Mouse (Mus musculus) MEL (cell line): ENCODE measurements around the gene Syndig1l.

Source experiments
- BHLHE40 ChIP-seq: IDR thresholded peaks from 2 replicates; pipeline ENCODE4 v1.6.1; 2012; ENCODE audit warnings: low read depth, mild to moderate bottlenecking, inconsistent platforms, low read length, improper control_type of control experiment, borderline replicate concordance
- POLR2A ChIP-seq, 2 experiments: IDR thresholded peaks; 2 replicates each; pipeline ENCODE4 v1.6.1; 2011 to 2012; ENCODE audit warnings: low read length in 2 of 2, mild to moderate bottlenecking in 2 of 2, control low read depth in 1 of 2, improper control_type of control experiment in 1 of 2, low read depth in 1 of 2, moderate library complexity in 1 of 2; ENCODE audit not compliant: control insufficient read depth in 1 of 2, insufficient read depth in 1 of 2, poor library complexity in 1 of 2

DNA sequence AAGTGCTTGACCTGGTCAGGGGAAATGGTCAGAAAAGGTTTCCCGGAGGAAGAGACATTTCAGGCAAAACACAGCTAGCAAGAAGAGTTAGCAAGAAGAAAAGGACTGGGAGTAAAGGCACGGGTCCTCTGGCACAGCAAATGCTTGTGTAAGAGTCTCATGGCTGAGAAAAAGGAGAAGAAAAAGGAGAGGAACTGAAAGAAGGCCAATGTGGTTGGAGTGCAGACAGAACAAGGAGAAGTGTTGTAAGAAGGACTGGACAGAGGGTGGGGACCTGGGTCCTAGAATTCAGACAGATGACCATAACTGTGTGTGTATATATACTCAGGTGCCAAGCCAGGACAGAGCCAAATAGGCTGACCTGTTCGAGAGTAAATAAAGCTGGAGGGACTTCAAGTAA lies 49.5 kb upstream of the Syndig1l start:
- TF ChIP-seq POLR2A (IDR thresholded peaks at IDR 0.05; ENCODE audit: control insufficient read depth in 1 of 2, insufficient read depth in 1 of 2, low read depth in 1 of 2, low read length in 2 of 2, poor library complexity in 1 of 2) (no peak), BHLHE40 (no peak)
